Mouse (Mus musculus): ENCODE measurements at regions not wholly inside any gene's neighbourhood (a gene's known extent, or its start where the extent isn't known, plus 50 kb on each side); places are given as distances from the start of the nearest gene placed in this dataset.
A peak's percentile ranks its signal among the peaks of the same experiment; 100 is the strongest.

DNA sequence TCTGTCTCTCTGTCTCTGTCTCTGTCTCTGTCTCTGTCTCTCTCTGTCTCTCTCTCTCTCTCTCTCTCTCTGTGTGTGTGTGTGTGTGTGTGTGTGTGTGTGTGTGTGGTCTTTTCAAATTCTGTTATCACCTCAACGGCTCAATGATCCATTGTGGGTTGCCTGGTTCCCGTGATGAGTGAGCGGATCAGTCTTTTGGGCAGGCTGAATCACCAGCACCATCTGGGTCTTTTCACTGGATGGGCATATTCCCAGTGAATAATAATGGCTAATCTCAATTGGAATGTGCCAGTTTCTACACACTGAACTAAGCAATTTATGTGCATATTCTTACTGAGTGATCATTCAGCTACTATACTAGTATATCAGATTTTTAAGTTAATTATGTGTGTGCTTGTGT, 216.4 kb downstream of the Lmx1a start:
- no peak for DNase-seq (ENCODE audit: low read depth)

- no peak for DNase-seq (ENCODE audit: low read depth)
Measured at GRCm38 (mm10) chr1:167912074-167912473, 223.0 kb downstream of the Lmx1a start.

- DNase-seq (ENCODE audit: low read depth) = no peak
Measured at GRCm38 (mm10) chr1:167914982-167915561, 226.0 kb downstream of the Lmx1a start.

DNA sequence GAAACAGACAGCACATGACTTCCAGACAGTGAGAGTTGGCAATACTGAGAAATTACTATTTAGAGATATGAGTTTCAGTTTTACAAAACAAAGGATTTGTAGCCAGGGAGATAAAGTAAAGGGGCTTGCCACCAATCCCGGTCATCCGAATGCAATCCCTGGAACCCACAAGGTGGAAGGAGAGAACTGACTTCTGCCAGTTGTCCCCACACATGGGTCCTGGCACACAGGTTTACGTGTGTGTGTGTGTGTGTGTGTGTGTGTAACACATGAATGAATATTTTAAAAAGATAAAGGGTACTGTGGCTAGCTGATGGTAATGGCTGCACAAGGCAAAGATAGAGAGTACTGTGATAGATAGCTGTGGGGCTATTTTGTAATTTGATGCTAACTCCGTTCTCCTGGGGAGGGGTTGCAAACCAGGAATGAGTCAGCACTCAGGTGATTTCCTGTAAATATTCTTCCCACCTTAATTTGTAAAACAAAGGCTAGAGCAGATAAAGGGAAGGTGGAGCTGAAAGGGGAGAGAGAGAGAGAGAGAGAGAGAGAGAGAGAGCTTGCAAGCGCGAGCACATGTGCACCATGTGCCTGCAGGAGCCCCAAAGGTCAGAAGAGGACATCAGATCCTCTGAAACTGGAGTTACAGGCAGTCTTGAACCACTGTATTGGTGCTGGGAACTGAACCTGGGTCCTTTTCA, 226.7 kb downstream of the Lmx1a start:
- no peak for DNase-seq (ENCODE audit: low read depth)

- DNase-seq (ENCODE audit: low read depth) = no peak
Measured at GRCm38 (mm10) chr1:167922917-167923316, 233.9 kb downstream of the Lmx1a start.

- no peak for DNase-seq (ENCODE audit: low read depth)
Measured at GRCm38 (mm10) chr1:167928060-167928467, 239.0 kb downstream of the Lmx1a start.

DNA sequence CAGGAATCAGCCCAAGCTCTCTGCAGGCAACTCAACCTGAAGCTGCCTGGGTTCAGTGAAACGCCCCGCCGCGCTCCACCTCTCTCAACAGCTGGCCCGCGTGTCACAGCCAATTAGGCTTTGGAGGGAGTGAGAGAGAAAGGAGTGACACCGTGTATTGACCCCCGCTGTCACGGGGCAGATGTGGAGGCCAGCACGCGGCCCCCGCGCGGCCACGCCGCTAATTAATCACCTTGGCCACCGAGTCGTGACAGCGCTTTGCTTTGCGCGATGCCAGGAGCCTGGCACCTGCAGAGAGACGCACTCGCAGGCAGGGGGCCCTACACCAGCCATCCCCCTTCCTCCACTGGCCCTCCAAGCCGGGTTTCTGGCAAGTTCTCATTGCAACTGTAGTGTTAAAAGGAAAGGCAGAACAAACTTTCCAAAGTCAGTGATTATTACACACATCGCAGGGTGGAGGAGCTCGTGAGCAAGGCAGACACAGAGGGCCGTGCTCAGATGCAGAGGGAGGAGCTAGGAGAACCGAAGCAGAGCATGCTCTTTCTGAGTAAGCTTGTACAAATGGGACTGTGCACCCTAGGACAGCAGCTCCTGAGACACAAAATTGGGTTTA, 240.8 kb downstream of the Lmx1a start:
- no peak for DNase-seq (ENCODE audit: low read depth)

DNA sequence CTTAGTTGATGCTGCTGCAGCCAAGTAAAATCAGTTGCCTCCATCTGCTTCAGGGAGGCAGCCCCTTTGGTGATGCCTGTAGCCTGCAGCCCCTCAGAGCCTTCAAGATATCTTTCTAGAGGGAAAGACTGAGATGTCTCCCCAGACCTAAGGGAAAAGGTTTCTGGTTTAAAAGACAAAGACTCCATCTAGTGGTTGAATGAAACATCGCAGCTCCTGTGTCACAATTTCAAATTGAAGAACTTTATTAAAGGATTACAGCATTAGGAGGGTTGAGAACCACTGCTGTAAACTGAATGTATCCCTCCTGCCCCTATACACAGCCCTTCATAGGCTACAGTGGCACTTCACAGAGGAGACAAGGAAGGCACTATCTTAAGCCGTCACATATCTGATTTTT, 243.1 kb downstream of the Lmx1a start:
- no peak for DNase-seq (ENCODE audit: low read depth)

- DNase-seq (ENCODE audit: low read depth) = no peak
Measured at GRCm38 (mm10) chr1:167936726-167937125, 247.7 kb downstream of the Lmx1a start.

DNA sequence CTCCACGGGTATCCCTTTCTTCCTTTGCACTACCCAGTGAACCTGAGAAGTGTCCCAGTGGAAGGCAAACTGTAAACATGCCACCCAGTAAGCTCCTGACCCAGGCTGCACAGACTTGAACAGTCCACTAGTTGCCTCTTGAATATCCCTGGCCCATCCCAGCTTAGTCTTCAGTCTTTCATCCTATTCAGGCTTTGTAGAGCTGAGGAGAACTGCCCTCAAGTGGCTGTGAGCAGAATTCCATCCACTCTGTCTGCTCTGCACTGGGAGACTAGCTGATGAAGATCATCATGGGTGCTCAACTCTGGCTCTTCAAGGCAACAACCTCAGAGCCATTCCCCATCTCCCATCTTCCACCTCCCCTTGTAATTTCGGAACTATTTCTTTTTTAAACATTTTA, 249.1 kb downstream of the Lmx1a start:
- no peak for DNase-seq (ENCODE audit: low read depth)

- no peak for DNase-seq (ENCODE audit: low read depth)
Measured at GRCm38 (mm10) chr1:167942037-167942470, 253.0 kb downstream of the Lmx1a start.

- peak; percentile 50 for DNase-seq (ENCODE audit: low read depth)
Measured at GRCm38 (mm10) chr1:167943121-167943520, 254.1 kb downstream of the Lmx1a start.

- no peak for DNase-seq (ENCODE audit: low read depth)
Measured at GRCm38 (mm10) chr1:167945615-167946252, 256.7 kb downstream of the Lmx1a start.

- no peak for DNase-seq (ENCODE audit: low read depth)
Measured at GRCm38 (mm10) chr1:167947866-167948265, 258.8 kb downstream of the Lmx1a start.

- no peak for DNase-seq (ENCODE audit: low read depth)
Measured at GRCm38 (mm10) chr1:167951717-167952116, 262.7 kb downstream of the Lmx1a start.

GRCm38 (mm10) chr1:167958531-167958930, 269.5 kb downstream of the Lmx1a start:
- no peak for DNase-seq (ENCODE audit: low read depth)

GRCm38 (mm10) chr1:167969545-167969944, 280.5 kb downstream of the Lmx1a start:
- no peak for DNase-seq (ENCODE audit: low read depth)

GRCm38 (mm10) chr1:167969985-167970384, 280.9 kb downstream of the Lmx1a start:
- no peak for DNase-seq (ENCODE audit: low read depth)

GRCm38 (mm10) chr1:167976708-167977107, 287.7 kb downstream of the Lmx1a start:
- no peak for DNase-seq (ENCODE audit: low read depth)

- DNase-seq (ENCODE audit: low read depth) = no peak
Measured at GRCm38 (mm10) chr1:167979187-167979586, 290.1 kb downstream of the Lmx1a start.

DNA sequence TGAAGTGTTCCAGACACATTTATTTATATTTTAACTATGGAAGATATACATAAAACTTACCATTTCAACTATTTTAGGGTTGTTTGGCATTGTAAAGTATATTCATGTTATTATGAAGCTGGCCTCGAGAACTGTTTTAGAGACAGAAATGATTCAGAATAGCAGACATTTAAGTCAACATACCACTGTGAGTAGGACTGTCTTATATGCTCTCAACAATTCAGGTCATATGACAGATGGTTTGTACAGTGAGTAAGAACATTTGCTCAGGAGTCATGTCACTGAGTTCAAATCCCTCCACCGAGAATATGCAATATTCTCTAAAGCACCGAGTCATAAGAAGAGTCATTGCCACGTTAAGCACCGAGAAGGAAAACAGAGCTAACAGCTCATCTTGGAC, 290.6 kb downstream of the Lmx1a start:
- no peak for DNase-seq (ENCODE audit: low read depth)

DNA sequence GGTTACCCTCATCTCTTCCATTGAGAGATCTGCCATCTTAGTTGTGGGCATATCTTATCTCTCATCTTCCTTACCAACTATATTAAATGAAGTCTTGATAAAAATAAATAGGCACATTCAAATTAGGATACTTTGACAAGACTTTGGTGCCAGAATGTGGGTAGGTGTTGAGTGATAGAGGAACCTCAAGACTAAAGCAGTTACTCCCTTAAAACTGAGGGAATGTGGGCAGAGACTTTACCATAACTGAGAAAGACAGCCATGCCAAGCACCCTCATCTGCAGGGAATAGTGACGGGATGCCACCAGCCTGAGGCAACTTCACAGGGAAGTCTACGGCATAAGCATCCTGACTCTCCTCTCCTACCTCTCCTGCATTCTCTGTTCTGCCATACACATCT, 292.3 kb downstream of the Lmx1a start:
- no peak for DNase-seq (ENCODE audit: low read depth)

DNA sequence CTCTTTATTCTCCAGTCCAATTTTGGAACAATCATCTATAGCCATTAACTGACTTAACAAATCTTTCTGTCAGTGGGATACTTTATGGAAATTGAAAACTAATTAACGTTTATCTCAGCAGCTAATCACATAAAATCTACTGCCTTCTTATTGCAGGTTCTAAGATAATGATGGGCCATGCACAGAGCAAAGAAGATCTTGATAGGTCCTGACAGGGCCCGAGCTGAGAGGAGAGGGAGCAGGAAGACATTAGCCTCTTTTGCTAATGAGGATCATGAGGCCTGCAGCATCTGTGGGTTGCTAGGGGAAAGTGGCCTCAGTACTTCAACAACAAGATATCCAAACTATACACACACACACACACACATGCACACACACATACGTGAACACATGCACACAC, 318.4 kb downstream of the Lmx1a start:
- DNase-seq (ENCODE audit: low read depth) = no peak
